Mouse (Mus musculus): ENCODE results near the gene Kit.

- no peak for TF ChIP-seq POLR2A (IDR thresholded peaks at IDR 0.05; ENCODE audit: low read depth, low read length)
- no peak for TF ChIP-seq CTCF (IDR thresholded peaks at IDR 0.05; ENCODE audit: borderline replicate concordance, insufficient read depth, low read length)
Measured at GRCm38 (mm10) chr5:75543757-75544156, 31.0 kb upstream of the Kit start.

All from embryonic fibroblast, embryonic 13.5 days (primary cell).